Mouse (Mus musculus): ENCODE results near the gene Lamc3. TPM values are rescaled to one million over a fixed set of nuclear protein-coding genes. Genes with fewer than 3 reads are reported as not detected.

Gene Lamc3
- total RNA-seq, 2 experiments from 2014 or later, result not detected

- no peak for ATAC-seq (replicated peaks; ENCODE audit: low FRiP score, poor library complexity, severe bottlenecking)
Observed at GRCm38 (mm10) chr2:31963491-31963890, 76.4 kb downstream of the Lamc3 start.

GRCm38 (mm10) chr2:31964191-31964590, 77.1 kb downstream of the Lamc3 start:
- ATAC-seq (replicated peaks; ENCODE audit: low FRiP score, poor library complexity, severe bottlenecking), result no peak

- peak; percentile 76 for ATAC-seq (replicated peaks; ENCODE audit: low FRiP score, poor library complexity, severe bottlenecking)
Observed at GRCm38 (mm10) chr2:31965110-31965509, 78.0 kb downstream of the Lamc3 start.

GRCm38 (mm10) chr2:31966801-31967200, 79.7 kb downstream of the Lamc3 start:
- no peak for ATAC-seq (replicated peaks; ENCODE audit: low FRiP score, poor library complexity, severe bottlenecking)

- ATAC-seq (replicated peaks; ENCODE audit: low FRiP score, poor library complexity, severe bottlenecking), result no peak
Observed at GRCm38 (mm10) chr2:31972589-31972988, 85.5 kb downstream of the Lamc3 start.

- peak; percentile 98 for ATAC-seq (replicated peaks; ENCODE audit: low FRiP score, poor library complexity, severe bottlenecking)
Observed at GRCm38 (mm10) chr2:31974141-31974808, 87.2 kb downstream of the Lamc3 start, which contains the start of gene Nup214. Gene Nup214 (plus strand): TSS chr2:31974436.

GRCm38 (mm10) chr2:31974809-31975371, 87.8 kb downstream of the Lamc3 start:
- ATAC-seq (replicated peaks; ENCODE audit: low FRiP score, poor library complexity, severe bottlenecking), result no peak

GRCm38 (mm10) chr2:31987774-31988173, 100.7 kb downstream of the Lamc3 start:
- no peak for ATAC-seq (replicated peaks; ENCODE audit: low FRiP score, poor library complexity, severe bottlenecking)

- ATAC-seq (replicated peaks; ENCODE audit: low FRiP score, poor library complexity, severe bottlenecking), result no peak
Observed at GRCm38 (mm10) chr2:31990961-31991360, 103.9 kb downstream of the Lamc3 start.

- ATAC-seq (replicated peaks; ENCODE audit: low FRiP score, poor library complexity, severe bottlenecking), result no peak
Observed at GRCm38 (mm10) chr2:31994896-31995295, 107.8 kb downstream of the Lamc3 start.

GRCm38 (mm10) chr2:31996060-31996459, 109.0 kb downstream of the Lamc3 start:
- no peak for ATAC-seq (replicated peaks; ENCODE audit: low FRiP score, poor library complexity, severe bottlenecking)

Other genes with a start within 250 kb of the Lamc3 start
- not detected in 2 replicates for gene Prdm12, start 247.3 kb upstream of the Lamc3 start, total RNA-seq (2015; ENCODE audit: low replicate concordance)
- gene Prdm12, start 247.3 kb upstream of the Lamc3 start, total RNA-seq (2017; ENCODE audit: low replicate concordance), result not detected in 2 replicates
- gene Exosc2, start 216.6 kb upstream of the Lamc3 start, total RNA-seq (2015; ENCODE audit: low replicate concordance), result 13.4 and 15.9 TPM in 2 replicates
- 12.6 and 25.5 TPM in 2 replicates for gene Exosc2, start 216.6 kb upstream of the Lamc3 start, total RNA-seq (2017; ENCODE audit: low replicate concordance)
- gene Abl1, start 198.9 kb upstream of the Lamc3 start, total RNA-seq (2015; ENCODE audit: low replicate concordance), result 10.1 and 26.8 TPM in 2 replicates
- gene Abl1, start 198.9 kb upstream of the Lamc3 start, total RNA-seq (2017; ENCODE audit: low replicate concordance), result 24.1 and 26.5 TPM in 2 replicates
- gene Qrfp, start 76.7 kb upstream of the Lamc3 start, total RNA-seq (2015; ENCODE audit: low replicate concordance), result not detected in 2 replicates
- not detected in 2 replicates for gene Qrfp, start 76.7 kb upstream of the Lamc3 start, total RNA-seq (2017; ENCODE audit: low replicate concordance)
- not detected in 2 replicates for gene Fibcd1, start 41.3 kb upstream of the Lamc3 start, total RNA-seq (2015; ENCODE audit: low replicate concordance)
- not detected in 2 replicates for gene Fibcd1, start 41.3 kb upstream of the Lamc3 start, total RNA-seq (2017; ENCODE audit: low replicate concordance)
- not detected in 2 replicates for gene Aif1l, start 62.8 kb downstream of the Lamc3 start, total RNA-seq (2015; ENCODE audit: low replicate concordance)
- not detected in 2 replicates for gene Aif1l, start 62.8 kb downstream of the Lamc3 start, total RNA-seq (2017; ENCODE audit: low replicate concordance)
- 77.8 and 87.6 TPM in 2 replicates for gene Nup214, start 87.1 kb downstream of the Lamc3 start, total RNA-seq (2015; ENCODE audit: low replicate concordance)
- gene Nup214, start 87.1 kb downstream of the Lamc3 start, total RNA-seq (2017; ENCODE audit: low replicate concordance), result 31.2 and 39.5 TPM in 2 replicates
- 27.7 and 41.1 TPM in 2 replicates for gene Fam78a, start 197.6 kb downstream of the Lamc3 start, total RNA-seq (2015; ENCODE audit: low replicate concordance)
- gene Fam78a, start 197.6 kb downstream of the Lamc3 start, total RNA-seq (2017; ENCODE audit: low replicate concordance), result 48.4 and 75.5 TPM in 2 replicates
- gene Plpp7, start 208.2 kb downstream of the Lamc3 start, total RNA-seq (2015; ENCODE audit: low replicate concordance), result not detected in 2 replicates
- 0.26 TPM in 1 of 2 replicates, not detected in the other for gene Plpp7, start 208.2 kb downstream of the Lamc3 start, total RNA-seq (2017; ENCODE audit: low replicate concordance)

Measured in erythroid progenitor cell, adult 5-6 weeks (primary cell).